Mouse (Mus musculus): Measurements from ENCODE around the gene Gm20388.

DNA sequence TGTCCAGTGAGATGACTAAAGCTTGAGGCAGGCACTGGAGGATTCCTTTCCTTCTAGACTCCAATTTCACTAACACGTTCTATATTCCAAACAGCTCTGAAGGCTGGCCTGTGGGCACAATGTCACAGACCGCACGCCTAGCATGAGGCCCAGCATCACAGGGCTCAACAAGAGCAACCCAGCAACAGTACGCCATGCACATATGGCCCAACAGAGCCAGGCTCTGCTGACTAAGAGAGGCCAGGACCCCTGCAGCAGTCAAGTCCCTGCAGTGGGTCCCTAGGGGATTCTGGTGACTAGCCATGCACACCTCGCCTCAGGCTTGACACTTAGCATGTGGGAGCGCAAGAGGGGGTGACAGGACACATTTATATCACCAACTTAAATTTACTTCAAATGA is 1910.2 kb downstream of the Gm20388 start:
- TF ChIP-seq CTCF (IDR thresholded peaks at IDR 0.05; ENCODE audit: low read depth, low read length): no peak
- TF ChIP-seq EP300 (IDR thresholded peaks at IDR 0.05; ENCODE audit: insufficient read depth, low read depth, low read length): no peak
- no peak for TF ChIP-seq POLR2A (IDR thresholded peaks at IDR 0.05; ENCODE audit: insufficient read depth, low read length)

All from ES-Bruce4 (cell line).